Mouse (Mus musculus) adrenal gland, postnatal 36 days (tissue): ENCODE results near the gene Hnrnph2. TPM values are rescaled to one million over a fixed set of nuclear protein-coding genes. Genes with fewer than 3 reads are reported as not detected.

Experiments used
- DNase-seq, 2 experiments: peaks; one replicate each; pipeline ENCODE4 v3.0.0; 2021; ENCODE audit warnings: mixed read lengths in 1 of 2
- total RNA-seq, 2 experiments: library from RNA; stranded (reverse); gene quantifications; 2 replicates each; pipeline ENCODE4 v1.2.3; 2021

Gene Hnrnph2
- total RNA-seq, 2 experiments from 2014 or later = 104 to 115 TPM

DNA sequence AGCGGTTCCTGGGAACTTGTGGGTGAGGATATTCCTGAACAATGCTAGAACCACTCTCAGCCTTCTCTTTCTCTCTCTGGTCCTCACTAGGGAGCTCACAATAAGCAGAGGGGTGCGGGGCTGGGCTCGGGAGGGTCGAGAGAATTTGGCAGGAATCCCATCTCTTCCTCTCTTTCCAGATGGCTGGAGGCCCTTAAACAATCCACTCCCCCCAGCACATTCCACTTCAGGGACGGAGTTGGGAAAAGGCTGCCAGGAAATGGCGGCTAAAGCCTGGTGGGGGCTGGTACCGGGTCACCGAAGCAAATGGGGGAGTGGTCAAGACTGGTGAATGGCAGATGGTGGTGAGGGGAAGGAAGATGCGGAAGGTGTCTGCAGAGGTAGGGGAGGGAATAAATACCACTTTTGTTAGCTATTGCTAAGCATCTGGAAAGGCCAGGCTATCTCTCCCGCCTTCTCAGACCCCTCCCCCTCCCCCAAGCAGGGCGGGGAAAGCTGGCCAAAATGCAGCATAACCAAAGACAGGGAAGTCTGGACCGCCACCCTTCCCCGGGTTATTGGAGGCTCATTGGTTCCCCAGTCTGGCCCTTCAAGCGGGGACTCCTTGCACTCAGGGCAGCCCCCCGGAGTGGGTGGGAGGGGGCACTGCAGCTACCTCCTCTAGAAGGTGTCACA is 11.4 kb downstream of the Hnrnph2 start:
- DNase-seq = peak; percentile 41 to 66

- DNase-seq = peak; percentile 8 to 13
These were observed 13.3 kb downstream of the Hnrnph2 start for GRCm38 (mm10) chrX:134614306-134614705.

GRCm38 (mm10) chrX:134619695-134620094 is 18.7 kb downstream of the Hnrnph2 start:
- no peak for DNase-seq

DNA sequence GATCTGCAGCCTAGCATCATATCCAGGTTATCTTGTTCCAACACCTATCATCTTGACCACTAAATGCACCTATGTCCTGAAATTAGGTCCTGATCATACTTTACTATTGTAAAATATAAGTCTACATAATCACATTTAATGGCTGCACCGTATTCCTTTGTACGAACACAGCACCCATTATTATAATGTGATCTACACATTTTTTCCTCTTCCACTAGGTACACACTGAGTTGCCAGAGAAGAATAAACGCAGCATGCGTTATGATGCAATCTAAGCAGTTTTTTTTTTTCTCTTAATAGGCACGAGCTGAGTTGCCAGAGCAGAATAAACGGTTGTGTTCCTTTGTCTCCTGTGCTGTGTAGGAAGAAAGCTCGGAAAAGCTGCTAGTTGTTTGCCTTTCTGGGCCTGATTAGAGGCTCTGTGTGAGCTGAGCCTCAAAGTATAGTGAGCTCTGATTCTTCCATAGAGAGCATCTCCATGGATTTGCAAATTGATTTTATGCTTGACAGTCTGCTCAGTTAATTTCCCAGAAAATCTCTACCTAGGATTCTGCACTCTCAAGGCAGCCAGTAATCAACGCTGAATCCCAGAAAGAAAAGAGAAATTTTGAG is 19.4 kb downstream of the Hnrnph2 start:
- DNase-seq = no peak

- DNase-seq = no peak
These were observed 20.7 kb downstream of the Hnrnph2 start for GRCm38 (mm10) chrX:134621685-134622084.

DNA sequence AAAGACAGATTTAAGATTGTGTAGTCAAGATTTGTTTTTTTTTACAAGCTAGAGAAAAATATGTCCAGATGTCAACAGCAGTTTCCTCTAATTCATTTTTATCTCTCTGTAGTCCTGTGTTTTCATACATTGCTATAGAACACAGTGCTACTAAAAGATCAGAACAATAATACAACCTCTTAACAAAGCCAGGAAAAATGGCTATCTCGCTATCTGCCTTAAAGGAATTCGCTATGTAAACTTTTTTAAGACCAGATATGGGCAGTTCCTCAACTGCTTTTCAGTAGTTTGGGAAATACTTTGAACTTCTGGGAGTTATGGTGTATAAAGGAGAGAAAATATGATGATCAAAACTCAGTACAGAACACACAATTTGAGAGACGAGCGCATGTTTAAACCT is 22.4 kb downstream of the Hnrnph2 start:
- DNase-seq = no peak

DNA sequence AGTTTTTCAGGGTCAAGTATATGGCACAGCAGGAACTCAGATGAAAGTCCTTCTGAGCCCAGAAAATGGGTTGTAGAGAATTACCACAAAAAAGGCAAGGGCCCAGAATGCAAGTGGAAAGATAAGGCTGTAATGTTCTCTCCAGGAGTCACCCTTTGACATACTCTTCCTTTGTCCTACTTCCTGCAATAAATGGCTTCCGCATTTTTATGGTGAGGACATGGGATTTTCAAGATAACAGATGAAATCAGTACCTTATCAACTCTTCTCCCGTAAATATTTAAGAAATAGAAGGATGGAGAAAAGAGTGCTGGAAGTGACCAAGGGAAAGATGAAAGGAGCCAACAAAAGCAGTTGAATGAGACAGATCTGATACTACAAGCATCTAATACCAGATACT is 27.2 kb downstream of the Hnrnph2 start:
- no peak for DNase-seq

- DNase-seq = no peak
These were observed 31.7 kb downstream of the Hnrnph2 start for GRCm38 (mm10) chrX:134632710-134633109.

DNA sequence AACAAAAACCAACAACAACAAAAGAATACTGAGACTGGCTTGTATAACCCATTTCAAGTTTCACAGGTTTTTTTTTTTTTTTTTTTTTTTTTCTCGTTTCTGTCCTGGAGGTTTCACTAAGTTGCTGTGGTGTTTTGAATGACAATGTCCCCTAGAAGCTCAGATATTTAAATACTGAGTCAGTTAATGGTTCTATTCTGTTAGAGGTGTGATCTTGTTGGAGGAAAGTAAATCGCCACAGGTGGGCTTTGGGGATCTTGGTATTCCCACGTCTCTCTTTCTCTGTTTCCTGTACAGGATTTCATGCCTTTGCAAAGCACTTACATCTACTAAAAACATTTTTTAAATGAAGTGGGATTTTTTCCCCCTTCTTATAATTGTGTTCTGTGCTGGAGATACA is 34.1 kb downstream of the Hnrnph2 start:
- DNase-seq = no peak

DNA sequence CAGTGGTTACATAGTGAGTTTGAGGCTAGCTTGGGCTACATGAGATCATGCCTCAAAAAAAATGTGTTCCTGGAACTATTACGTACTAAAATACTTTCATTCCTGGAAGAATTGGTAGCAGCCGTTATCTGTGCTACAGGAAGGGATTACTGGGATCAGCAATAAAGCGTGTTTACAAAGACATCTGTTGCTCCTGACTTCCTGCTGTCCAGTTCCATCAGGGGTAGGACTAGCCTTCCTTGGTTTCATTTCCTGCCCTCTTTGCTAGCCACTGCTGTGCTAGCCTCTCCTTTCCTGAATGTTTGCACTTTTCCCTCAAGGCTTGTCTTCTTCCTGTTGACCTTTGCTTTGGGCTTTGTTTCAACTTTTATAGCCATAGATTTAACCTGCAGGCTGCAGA is 34.9 kb downstream of the Hnrnph2 start:
- peak in 1 of 2 experiments; percentile 6 for DNase-seq

DNA sequence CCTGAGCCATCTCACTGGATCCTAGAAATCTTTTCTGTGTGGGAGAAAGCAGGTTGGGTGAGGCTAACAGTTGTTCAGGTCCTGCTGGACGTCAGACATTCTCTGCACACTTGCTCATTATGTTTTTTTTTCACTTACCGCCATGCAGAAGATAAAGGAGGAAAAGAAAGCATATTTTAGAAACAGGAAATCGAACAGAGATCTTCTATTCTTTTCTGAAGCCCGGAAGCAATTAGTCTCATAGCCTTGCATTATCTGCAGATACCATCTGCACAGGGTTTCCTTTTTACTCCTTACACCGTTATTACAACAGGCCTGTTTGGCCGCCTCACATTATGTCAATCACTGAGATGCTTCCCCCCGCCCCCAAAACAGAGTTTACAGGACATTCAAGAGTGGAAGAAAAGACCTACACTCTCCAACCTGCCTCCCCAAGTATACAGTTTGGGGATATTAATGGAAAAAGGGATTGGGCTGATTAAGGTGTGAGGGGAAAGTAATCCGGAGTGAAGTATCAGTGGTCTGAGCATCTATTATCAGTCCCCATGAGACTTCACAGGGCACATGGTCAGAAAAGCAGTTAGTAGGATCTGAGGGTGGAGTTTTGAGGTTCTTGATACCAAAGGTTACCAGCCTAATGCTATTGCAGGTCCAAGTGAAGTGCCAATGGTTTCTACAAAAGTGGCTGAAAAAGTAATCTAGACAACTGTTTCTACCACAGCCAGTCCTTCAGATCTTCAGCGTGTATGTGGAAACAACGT is 40.2 kb downstream of the Hnrnph2 start:
- no peak for DNase-seq

- no peak for DNase-seq
These were observed 45.4 kb downstream of the Hnrnph2 start for GRCm38 (mm10) chrX:134646338-134646737.

DNA sequence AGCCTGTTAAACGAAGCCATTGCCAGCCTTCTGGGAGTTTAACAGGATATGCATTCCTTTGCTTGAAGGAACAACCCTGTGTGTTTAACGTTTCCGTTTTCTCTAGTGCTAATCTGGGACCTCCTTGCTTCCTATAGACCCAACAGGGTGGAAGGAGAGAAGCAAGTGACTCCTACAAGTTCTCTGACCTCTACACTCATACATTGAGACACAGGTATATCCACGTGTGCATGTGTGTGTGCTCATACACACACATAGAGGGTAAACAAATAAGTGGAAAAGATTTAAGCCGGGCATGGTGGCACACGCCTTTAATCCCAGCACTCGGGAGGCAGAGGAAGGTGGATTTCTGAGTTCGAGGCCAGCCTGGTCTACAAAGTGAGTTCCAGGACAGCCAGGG is 46.4 kb downstream of the Hnrnph2 start:
- DNase-seq = no peak

DNA sequence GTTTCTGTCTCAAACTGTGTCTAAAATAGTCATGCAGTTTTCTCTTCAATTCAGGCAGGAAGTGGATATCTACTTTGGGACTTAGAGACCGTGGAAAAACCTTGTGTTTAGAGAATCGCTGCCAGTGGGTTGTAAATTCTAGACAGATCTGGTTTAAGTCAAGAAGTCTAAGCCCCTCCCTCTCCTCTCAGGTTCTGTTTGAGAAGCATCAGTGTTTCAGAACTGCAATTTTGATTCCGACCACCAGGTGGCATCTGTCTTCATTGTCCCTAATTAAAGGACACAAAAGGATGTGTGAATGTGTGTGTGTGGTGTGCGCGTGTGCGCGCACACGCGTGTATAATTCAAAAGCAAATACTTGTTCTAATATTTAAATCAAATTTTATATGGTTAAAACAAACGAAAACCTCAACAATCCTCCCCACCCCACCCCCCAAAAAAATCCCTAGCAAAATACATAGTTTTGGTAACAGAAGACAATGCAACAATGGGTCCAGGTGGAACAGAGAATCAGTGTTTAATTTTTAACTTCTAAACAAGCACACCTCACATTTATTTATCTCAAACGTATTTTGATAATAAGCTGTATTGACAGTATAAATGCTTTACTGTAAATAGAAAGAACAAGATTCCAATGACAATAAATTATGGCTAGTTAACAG is 47.2 kb downstream of the Hnrnph2 start:
- peak; percentile 64 to 73 for DNase-seq

GRCm38 (mm10) chrX:134652061-134652460 is 51.1 kb downstream of the Hnrnph2 start:
- no peak for DNase-seq

Other genes with a start within 250 kb of the Hnrnph2 start
- gene Drp2, start 196.6 kb upstream of the Hnrnph2 start, total RNA-seq = under 1 TPM; 0.17 to 0.23 TPM
- gene Taf7l, start 124.7 kb upstream of the Hnrnph2 start, total RNA-seq = not detected
- gene Timm8a1, start 59.3 kb upstream of the Hnrnph2 start, total RNA-seq = 10 to 100 TPM; 39.3 to 42.9 TPM
- 1 to 10 TPM in 1 of 2 experiments, under 1 TPM in 1; 0.79 to 1.0 TPM for gene Btk, start 17.6 kb upstream of the Hnrnph2 start, total RNA-seq
- 100 to 1,000 TPM; 243 to 272 TPM for gene Rpl36a, start 15.5 kb upstream of the Hnrnph2 start, total RNA-seq
- gene Gla, start 54 bp upstream of the Hnrnph2 start, total RNA-seq = 10 to 100 TPM; 10.3 to 12.2 TPM
- 10 to 100 TPM; 10.2 to 12.0 TPM for gene Armcx4, start 85.3 kb downstream of the Hnrnph2 start, total RNA-seq
- 10 to 100 TPM; 18.6 to 20.4 TPM for gene Armcx1, start 116.8 kb downstream of the Hnrnph2 start, total RNA-seq
- 10 to 100 TPM; 14.4 to 16.1 TPM for gene Armcx6, start 150.2 kb downstream of the Hnrnph2 start, total RNA-seq
- 10 to 100 TPM; 48.5 to 70.3 TPM for gene Armcx3, start 155.4 kb downstream of the Hnrnph2 start, total RNA-seq
- 10 to 100 TPM; 47.6 to 85.2 TPM for gene Armcx2, start 208.0 kb downstream of the Hnrnph2 start, total RNA-seq